Mouse (Mus musculus) leukemia stem cell, adult 10-12 weeks (primary cell): Measurements from ENCODE around the gene Spata2l. TPM values are rescaled to one million over a fixed set of nuclear protein-coding genes. Genes with fewer than 3 reads are reported as not detected.

Source experiments
- polyA plus RNA-seq: library from polyadenylated mRNA; stranded (reverse); fragments of >175 nt; gene quantifications from 2 replicates; pipeline ENCODE4 v1.2.3, GENCODE M21; 2012; ENCODE audit warnings: low replicate concordance

The Spata2l gene
- 1.6 and 4.9 TPM in 2 replicates for polyA plus RNA-seq

DNA sequence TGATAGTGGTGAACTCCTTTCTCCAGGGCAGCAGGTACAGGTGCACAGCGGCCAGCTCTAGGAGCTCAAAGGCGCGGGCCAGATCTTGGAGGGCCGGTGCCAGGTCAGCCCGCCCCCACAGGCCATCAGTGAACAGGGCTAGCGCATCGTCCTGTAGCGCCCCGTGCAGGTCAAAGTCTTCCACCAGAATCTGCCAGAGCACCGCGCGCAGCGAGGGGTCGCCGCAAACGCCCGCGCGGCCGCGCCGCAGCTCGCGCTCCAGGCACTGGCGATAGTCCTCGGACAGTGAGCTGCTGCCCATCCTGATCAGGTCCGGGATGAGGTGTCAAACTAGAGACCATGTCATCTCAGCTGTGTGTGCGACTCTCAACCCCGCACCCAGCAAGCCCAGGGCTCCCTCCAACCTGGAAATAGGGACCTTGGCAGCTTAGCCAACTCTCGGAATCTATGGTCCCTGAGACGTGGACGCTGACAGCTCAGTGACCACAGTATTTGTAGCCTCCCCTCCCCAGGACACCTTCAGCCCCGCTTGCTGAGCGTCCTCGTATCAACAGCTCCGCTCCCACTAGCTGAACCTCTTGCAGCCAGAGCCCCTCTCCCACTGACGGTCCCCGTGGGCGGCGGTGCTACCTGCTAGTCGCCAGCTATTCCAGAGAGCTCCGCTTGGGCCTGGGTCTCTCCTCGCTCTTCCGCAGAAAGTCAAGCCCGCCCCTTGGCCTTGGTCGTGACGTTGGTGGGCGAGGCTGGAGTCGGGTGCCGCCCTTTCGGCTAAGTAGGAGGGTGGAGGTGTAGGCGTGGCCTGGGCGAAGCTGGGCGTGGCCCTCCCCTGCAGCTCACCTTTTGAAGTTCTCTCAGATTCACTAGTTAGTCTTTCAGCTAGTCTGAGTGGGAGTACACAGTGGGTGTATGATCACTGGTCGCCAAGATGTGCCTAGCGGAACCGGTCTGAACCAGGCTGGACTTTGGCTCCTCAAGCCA, at the start of gene Spata2l:
Gene Spata2l (minus strand): TSS at position 714 of the 978 bp plus-strand sequence.

DNA sequence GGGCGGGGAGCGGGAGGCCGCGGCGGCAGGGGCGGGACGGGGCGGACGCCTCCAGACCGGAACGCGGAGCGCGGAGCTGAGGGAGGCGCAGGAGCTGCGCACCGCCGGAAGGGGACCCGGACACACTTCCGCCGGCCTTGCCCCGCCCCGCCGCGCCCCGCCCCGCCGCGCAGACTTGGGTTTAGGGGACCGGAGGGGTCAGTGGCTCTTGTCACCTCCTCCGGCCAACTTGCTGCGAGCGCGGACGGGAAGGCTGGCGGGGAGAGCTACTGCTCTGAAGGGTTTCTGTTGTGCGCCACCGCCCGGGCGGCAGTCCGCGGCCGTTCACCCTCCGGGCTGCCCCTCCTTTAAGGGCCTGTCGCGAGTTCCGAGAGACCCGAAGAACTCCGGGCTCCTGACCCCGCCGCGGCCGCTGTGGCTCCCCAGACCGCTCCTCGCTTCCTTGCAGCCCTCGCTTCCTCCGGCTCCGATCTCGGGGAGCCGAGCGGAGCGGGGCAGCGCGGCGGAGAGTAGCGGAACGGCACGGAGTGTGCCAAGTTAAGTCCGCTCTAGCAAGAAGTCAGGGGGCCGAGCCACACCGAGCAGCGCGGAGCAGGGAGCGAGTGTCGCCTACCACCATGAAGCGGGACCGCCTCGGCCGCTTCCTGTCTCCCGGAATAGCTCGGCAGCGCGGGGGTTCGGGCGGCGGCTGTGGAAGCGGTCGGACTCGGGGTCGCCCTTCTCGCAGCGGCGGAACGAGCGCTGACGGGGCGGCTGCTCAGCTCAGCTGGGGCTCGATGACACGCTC, 18.3 kb upstream of the Spata2l start, which contains the start of the genes Zfp276 and Vps9d1:
Gene Zfp276 (plus strand): TSS at position 97 of the 787 bp plus-strand sequence.
Gene Vps9d1 (minus strand): TSS at position 250 of the 787 bp plus-strand sequence.

DNA sequence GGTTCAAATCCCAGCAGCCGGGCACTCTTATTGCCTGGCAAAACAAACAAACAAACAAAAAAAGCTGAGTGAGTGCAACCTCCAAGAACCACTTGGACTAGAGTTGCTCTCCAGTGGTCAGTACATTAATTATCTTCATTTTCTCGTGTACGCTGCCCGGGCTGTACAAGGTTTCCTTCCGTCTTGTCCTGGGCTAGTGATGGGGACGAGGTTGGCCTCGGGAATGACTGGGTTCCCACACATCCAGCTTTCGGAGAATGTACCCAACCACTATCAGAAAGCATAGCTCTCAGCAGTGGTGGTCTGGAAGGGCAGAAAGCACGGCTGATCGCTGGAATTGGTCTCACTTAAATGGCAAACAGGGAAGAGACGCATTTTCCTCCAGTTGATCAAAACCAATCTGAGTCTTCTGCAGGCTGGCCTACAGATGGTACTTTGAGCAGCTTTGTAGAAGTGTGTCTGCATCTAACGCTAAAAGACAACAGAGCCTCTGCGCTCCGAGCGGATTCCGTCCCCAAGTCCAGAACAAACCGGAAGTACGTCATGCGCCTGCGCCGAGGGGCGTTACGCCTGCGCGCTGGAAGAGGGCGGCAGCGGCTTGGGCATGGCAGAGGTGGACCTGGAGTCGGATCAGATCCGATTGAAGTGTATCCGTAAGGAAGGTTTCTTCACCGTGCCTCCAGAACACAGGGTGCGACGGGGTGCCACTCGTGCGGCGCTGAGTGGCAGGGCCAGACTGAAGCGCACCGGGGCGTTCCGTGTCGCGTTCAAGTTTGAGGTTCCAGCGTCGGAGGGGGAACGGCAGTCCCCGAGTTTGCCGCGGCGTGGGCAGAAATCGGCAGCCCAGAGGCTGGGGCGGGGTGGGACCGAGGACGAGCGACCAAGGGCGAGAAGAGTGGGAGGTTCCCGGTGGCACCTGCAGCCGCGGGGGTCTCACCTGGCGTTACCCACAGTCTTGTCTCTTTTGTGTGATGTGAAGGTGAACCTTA, 11.5 kb downstream of the Spata2l start, which contains the start of gene Cdk10:
Gene Cdk10 (plus strand): TSS at position 565 of the 989 bp plus-strand sequence.

DNA sequence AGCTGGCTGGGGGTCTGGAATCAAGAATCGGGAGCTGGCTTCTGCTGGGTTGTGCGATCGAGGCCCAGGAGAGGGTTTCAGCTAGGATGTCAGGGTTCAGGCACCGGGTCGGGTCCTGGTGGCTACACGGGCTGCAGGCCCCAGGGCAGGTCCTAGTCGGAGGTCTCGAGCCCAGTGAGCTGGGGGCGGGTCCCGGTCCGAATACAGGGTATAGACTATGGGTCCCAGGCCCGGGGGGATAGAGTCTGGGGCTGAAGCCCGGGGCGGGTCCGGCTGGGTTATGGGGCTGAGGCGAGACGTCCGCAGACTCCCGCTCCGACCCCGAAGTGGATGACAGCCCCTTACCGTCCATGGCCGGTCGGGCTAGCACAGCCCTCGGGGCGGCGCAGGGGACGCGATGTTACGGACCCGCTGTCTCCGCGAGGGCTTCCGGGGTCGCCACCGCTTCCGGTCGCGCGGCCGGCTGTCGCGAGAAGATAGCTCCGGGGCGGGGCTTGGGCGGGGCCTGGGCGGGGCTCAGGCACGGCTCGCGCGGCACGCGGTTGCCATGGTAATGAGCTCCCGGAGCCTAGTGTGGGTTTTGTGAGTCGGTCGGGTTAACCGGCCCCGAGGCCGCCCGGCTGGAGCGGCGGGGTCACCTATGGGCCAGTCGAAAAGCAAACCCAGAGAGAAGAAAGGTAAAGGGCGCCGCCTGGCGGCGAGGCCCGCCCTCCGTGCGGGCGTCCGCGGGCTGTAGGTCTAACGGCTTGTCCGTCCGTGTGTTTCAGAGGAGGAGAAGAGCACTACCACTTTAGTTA, 23.5 kb downstream of the Spata2l start, which contains the start of the genes Chmp1a and Spata33:
Gene Chmp1a (minus strand): TSS at position 443 of the 797 bp plus-strand sequence.
Gene Spata33 (plus strand): TSS at position 512 of the 797 bp plus-strand sequence.

DNA sequence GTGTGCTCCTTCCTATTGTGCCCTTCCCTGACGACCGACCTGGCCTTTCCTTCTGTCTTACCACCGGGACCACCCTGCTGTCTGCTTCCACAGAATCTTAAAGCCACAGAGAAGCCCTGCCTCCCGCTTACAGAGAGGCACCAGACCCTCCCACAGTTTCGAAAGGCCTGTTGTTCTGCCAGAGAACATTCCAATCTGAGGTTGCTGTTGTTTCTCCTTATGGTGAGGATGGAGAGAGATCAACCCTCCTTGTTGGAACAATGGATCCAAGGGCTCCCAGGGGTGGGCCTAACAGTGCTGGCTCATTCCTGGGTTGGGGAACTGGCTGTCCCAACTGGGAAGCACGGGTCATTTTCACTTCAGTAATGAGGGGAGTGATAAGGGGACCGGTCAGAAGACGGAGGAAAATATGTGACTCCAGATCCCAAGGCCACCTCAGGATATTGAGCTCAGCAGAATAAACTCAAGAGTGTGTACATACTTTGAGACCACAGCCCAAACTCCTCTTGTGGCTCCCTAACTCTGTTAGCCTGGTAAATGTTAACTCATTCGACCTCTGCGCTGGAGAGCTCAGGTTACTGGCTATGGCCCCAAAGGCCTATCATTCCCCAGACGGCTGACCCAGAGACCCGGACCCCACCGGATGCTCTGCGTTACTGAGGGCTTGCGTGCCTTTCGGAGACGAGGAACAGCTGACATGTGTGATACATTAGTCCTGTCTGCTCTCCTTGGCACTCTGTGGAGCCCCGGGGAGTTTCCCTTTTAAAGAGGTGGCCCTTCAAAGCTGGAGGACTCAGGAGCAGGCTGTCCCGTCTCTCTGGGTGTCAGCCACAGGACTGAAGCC, 50.2 kb downstream of the Spata2l start, which contains the start of gene Dpep1:
Gene Dpep1 (plus strand): TSS at position 677 of the 844 bp plus-strand sequence.

Other genes starting within 250 kb of the Spata2l start
- 104 and 115 TPM in 2 replicates for gene Ankrd11, start 194.0 kb downstream of the Spata2l start, polyA plus RNA-seq
- gene Spg7, start 173.3 kb downstream of the Spata2l start, polyA plus RNA-seq = 36.3 and 52.6 TPM in 2 replicates
- gene Rpl13, start 133.9 kb downstream of the Spata2l start, polyA plus RNA-seq = 1,950 and 2,595 TPM in 2 replicates
- gene Cpne7, start 118.9 kb downstream of the Spata2l start, polyA plus RNA-seq = 0.67 and 1.0 TPM in 2 replicates
- gene Sult5a1, start 77.9 kb downstream of the Spata2l start, polyA plus RNA-seq = not detected in 2 replicates
- not detected in 2 replicates for gene Dpep1, start 50.0 kb downstream of the Spata2l start, polyA plus RNA-seq
- 12.2 and 40.3 TPM in 2 replicates for gene Chmp1a, start 23.5 kb downstream of the Spata2l start, polyA plus RNA-seq
- 0.13 TPM in 1 of 2 replicates, not detected in the other for gene Spata33, start 23.4 kb downstream of the Spata2l start, polyA plus RNA-seq
- 83.3 and 109 TPM in 2 replicates for gene Cdk10, start 11.4 kb downstream of the Spata2l start, polyA plus RNA-seq
- 17.4 and 19.2 TPM in 2 replicates for gene Zfp276, start 18.0 kb upstream of the Spata2l start, polyA plus RNA-seq
- 114 and 146 TPM in 2 replicates for gene Vps9d1, start 18.1 kb upstream of the Spata2l start, polyA plus RNA-seq
- 59.7 and 102 TPM in 2 replicates for gene Fanca, start 82.3 kb upstream of the Spata2l start, polyA plus RNA-seq
- gene Spire2, start 96.5 kb upstream of the Spata2l start, polyA plus RNA-seq = 11.3 and 11.8 TPM in 2 replicates
- gene Tcf25, start 137.5 kb upstream of the Spata2l start, polyA plus RNA-seq = 70.8 and 102 TPM in 2 replicates
- 0.08 TPM in 1 of 2 replicates, not detected in the other for gene Mc1r, start 170.9 kb upstream of the Spata2l start, polyA plus RNA-seq
- 2.9 and 4.1 TPM in 2 replicates for gene Tubb3, start 175.2 kb upstream of the Spata2l start, polyA plus RNA-seq
- gene Def8, start 187.3 kb upstream of the Spata2l start, polyA plus RNA-seq = 4.7 and 24.1 TPM in 2 replicates
- gene Afg3l1, start 241.7 kb upstream of the Spata2l start, polyA plus RNA-seq = 15.0 and 16.4 TPM in 2 replicates